Mouse (Mus musculus) urinary bladder, postnatal 4 days (tissue): ENCODE data around the gene Tdp1.
"Not testable (repeated sequence)": the region's sequence is repeated elsewhere in the genome, so short reads cannot be mapped to it uniquely, and the experiment has no call there.

Source experiments
- DNase-seq, 2 experiments: peaks; one replicate each; pipeline ENCODE4 v3.0.0; 2021 to 2022; ENCODE audit warnings: low spot score in 2 of 2

Gene Tdp1

GRCm38 (mm10) chr12:99958068-99959060 is 74.0 kb downstream of the Tdp1 start:
- no peak for DNase-seq

GRCm38 (mm10) chr12:99959291-99959690 is 75.0 kb downstream of the Tdp1 start:
- DNase-seq = no peak

DNA sequence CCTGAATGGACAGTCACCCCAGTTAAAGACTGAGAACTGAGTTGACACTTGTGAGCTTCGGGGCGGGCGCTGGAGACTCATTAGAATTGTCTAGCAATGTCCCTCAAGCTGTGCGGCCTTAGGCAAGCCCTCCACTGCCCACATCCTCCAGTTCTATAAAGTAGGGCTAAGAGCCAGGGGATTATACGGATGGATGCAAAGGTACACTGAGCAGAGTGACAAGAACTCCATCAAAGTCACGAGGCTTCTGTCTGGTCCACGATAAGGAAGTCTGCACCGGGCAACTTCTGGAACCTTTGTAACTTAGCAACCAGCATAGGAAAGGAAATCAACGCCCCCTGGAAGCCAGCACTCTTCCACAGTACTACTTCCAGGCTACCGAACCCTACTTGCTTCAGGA is 75.6 kb downstream of the Tdp1 start:
- DNase-seq = no peak

- DNase-seq = no peak
Measured at GRCm38 (mm10) chr12:99960675-99961074, 76.4 kb downstream of the Tdp1 start.

DNA sequence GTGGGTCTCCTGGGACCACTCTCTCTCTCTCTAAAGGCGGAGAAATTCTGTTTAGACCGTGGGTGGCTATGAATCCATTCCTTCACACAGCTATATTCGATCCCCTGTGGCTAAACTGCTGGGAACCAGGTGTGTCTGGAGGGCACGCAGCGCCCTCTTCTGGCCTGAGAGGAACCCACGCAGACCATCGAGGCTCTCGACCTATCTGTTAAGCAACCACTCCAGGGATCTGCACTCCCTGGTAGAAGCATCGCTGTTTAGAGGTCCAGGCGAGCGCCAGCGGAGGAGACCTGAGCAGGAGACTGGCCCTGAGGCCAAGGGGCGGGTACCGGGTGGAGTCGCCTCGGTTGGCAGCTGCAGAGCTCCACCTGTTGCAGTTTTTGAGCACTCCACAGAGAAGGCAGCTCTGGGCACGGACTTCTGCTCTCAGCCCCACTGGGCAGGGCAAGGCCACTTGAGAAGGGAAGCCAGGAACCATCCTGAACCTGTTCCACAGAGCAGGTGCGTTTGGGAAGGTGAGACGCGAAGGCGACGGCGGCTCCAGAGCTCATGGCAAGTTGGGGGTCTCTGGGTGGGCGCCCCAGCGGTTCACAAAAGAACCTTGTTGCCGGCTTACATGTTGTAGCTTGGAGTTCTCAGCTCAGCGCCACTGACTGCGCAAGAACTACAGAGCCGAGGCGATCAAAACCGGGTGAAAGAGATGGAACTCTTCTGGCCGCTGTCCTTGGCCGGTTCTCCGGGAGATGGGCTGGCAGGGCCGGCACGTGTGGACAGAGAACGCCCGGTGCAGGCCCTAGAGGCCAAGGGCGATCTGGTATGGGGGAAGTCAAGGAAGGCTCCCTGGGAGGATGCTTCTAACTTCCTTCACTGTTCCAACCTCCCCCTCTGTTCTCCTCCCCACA is 80.2 kb downstream of the Tdp1 start, which contains the start of gene Kcnk13:
Gene Kcnk13, plus strand, starts transcription at position 199 of the 902 bp plus-strand sequence.
- no peak for DNase-seq

GRCm38 (mm10) chr12:99965203-99966115 is 81.1 kb downstream of the Tdp1 start:
- DNase-seq = no peak

- DNase-seq = no peak
Measured at GRCm38 (mm10) chr12:99966116-99966770, 81.9 kb downstream of the Tdp1 start.

- no peak for DNase-seq
Measured at GRCm38 (mm10) chr12:99966881-99967363, 82.6 kb downstream of the Tdp1 start.

DNA sequence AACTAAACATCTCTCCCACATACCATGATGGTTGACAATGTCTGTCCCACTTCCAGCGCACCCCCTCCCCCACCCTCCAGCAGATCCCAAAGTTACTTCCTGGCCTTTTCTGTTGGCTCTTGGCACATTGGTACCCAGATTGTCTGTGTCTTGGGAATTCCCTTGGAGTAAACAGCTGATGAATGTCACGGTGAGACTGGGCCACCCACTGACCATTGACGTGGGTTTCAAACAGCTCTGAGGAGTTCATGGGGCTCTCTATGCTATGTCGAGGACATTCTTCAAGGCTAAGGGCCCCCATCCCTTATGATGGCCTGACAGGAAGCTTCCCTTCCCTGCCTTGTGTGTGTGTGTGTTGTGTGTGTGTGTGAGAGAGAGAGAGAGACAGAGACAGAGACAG is 85.6 kb downstream of the Tdp1 start:
- DNase-seq = no peak

DNA sequence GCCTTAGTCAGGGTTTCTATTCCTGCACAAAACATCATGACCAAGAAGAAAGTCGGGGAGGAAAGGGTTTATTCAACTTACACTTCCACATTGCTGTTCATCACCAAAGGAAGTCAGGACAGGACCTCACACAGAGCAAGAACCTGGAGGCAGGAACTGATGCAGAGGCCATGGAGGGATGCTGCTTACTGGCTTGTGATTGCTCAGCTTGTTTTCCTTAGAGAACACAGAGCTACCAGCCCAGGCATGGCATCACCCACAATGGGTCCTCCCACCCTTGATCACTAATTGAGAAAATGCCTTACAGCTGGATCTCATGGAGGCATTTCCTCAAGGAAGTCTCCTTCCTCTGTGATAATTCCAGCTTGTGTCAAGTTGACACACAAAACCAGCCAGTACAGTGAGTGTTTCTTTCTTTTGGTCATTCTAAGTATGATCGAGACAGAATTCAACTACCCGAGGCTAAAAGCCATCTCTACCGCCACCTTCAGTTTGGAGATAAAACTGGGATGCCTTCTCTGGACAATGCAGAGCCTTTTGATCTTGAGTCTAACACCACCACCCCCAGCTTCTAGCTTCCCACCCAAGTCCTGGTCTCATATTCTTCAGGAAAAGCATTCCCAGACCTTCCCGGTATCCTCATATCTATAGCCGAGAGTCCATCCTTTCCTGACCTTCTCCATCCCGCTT is 87.0 kb downstream of the Tdp1 start:
- not testable (repeated sequence) for DNase-seq

DNA sequence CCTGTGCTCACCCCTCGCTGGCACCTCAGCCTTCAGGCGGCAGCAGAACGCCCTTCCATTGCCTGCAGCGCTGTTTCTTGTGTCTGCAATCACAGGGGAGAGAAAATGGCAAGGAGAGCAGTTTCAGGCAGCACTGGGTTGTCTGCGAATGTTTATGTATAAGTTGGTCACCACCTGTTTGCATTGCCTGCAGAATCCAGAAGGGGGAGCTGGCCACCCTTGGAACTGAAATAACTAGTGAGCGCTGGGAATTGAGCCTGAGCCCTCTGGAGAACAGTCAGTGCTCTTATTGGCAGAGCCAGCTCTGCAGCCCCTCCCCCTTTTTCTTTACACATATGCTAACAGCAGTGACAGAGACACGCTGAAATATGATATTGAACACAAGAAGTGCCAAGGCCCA is 88.5 kb downstream of the Tdp1 start:
- DNase-seq = no peak

GRCm38 (mm10) chr12:99973659-99974058 is 89.3 kb downstream of the Tdp1 start:
- no peak for DNase-seq

GRCm38 (mm10) chr12:99979541-99979940 is 95.2 kb downstream of the Tdp1 start:
- no peak for DNase-seq

DNA sequence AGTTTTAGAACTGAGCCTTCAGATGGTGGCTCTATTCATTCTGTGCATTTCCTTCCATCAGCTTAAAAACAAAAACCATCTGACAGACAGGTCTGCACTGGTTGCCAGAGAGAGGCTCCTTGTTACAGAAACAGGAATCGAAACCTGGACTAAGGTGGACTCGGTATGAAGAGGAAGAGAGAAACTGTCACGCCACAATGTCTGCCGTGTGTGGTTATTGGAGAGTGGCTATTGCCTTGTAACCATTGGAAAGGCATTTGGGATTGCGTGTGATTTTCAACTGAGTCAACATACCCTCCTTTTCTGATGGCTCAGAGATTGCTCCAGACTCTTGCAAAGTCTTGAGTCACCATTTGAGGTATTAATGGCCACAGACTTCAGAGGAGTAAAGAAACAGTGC is 102.5 kb downstream of the Tdp1 start:
- DNase-seq = no peak

DNA sequence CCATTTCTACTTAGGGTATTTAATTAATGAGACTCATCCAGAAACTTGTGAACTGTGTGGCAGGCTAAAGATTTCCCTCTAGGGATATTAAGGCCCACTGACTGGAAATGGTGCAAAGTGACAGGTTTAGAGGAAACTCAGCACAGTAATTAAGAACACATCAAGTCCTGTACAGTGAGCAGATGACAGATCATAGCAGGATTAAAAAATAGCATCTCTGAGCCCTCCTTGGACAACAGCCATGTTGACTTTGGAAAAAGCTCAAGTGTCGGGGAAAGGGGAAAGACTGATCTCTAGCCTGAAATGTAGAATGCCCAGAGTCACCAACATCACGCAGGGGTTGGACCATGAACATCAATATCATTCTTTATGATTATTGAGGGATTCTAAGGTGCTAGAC is 103.8 kb downstream of the Tdp1 start:
- DNase-seq = no peak

- no peak for DNase-seq
Measured at GRCm38 (mm10) chr12:99992362-99992862, 108.1 kb downstream of the Tdp1 start.

- no peak for DNase-seq
Measured at GRCm38 (mm10) chr12:99993146-99993890, 109.0 kb downstream of the Tdp1 start.

DNA sequence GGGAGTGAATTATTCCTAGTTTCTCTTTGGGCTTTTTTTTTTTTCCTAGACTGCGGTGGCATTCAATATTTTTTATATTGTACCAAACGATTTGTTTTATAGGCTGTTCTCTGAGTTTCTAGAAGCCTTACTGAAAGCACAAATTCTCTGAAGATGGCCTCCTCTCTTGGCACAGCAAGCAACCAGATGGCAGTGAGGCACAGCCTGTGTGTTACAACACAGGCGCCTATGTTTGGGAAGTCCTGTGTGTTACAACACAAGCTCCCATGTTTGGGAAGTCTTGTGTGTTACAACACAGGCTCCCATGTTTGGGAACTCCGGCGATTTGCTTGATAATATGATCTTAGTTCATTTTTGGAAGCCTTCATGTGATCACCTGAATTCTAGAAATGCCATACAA is 111.6 kb downstream of the Tdp1 start:
- DNase-seq = no peak

DNA sequence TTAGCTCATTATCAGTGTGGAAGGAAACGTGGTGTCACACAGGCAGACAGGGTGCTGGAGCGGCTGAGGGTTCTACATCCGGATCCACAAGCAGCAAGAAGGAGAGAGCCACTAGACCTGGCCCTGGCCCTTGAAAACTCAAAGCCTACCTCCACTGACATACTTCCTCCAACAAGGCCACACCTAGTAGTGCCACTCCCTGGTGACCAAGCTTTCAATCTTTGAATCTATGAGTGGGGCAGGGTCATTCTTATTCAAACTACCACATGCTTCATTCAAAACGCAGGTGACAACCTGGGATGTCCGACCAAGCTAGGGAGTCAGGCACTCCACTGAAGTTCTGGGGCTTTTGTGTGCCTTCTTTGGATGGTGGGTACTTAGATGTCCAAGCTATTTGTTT is 115.4 kb downstream of the Tdp1 start:
- DNase-seq = no peak
